Mouse (Mus musculus): ENCODE data around the gene Ccdc138. TPM values are rescaled to one million over a fixed set of nuclear protein-coding genes. Genes with fewer than 3 reads are reported as not detected.

Gene Ccdc138
- total RNA-seq, 1 experiment = 6.6 TPM

GRCm38 (mm10) chr10:58477086-58477755 is 20.5 kb upstream of the Ccdc138 start:
- peaks cover 10% of the 10 kb centered on the region for H3K36me3 ChIP-seq (ENCODE audit: control insufficient read depth, insufficient read depth, low read length, poor library complexity, severe bottlenecking)
- no peaks in the 10 kb centered on the region for H3K9me3 ChIP-seq (ENCODE audit: control insufficient read depth, insufficient read depth, low read depth, low read length)
- in situ Hi-C loops (cut with MboI; ENCODE audit: low sequenced_read_pairs in 2 of 2, unreplicated experiment in 2 of 2) = loop anchor here in 1 of 2 experiments (25.0 kb wide), 1 partner anchor 965 kb away; no protein-coding TSS in a partner anchor
- no peaks in the 10 kb centered on the region for H3K4me1 ChIP-seq (ENCODE audit: control insufficient read depth in 2 of 2, insufficient read depth in 2 of 2, low read length in 2 of 2, poor library complexity in 1 of 2)
- DNase-seq (ENCODE audit: low read depth, low spot score) = no peak
- no peak overlapping the region for H3K27ac ChIP-seq (ENCODE audit: insufficient read depth, low read depth, low read length, poor library complexity, severe bottlenecking)
- H3K9ac ChIP-seq (ENCODE audit: insufficient read depth, low read depth, low read length, poor library complexity, severe bottlenecking) = no peak overlapping the region
- no peak overlapping the region for H3K4me3 ChIP-seq (ENCODE audit: insufficient read depth in 1 of 2, low read depth in 1 of 2, low read length in 2 of 2, poor library complexity in 1 of 2, severe bottlenecking in 1 of 2)
- TF ChIP-seq HCFC1 (IDR thresholded peaks at IDR 0.05; ENCODE audit: borderline replicate concordance, insufficient read depth, low read length) (no peak), ZNF384 (IDR thresholded peaks at IDR 0.05; ENCODE audit: low read depth, low read length) (no peak), ZC3H11A (IDR thresholded peaks at IDR 0.05; ENCODE audit: borderline replicate concordance, low read depth, low read length) (no peak), CHD2 (IDR thresholded peaks at IDR 0.05; ENCODE audit: low read depth, low read length) (no peak), MAFK (IDR thresholded peaks at IDR 0.05; ENCODE audit: insufficient read depth, low read depth, low read length) (no peak)

- Histone ChIP-seq H3K4me3 (ENCODE audit: insufficient read depth in 1 of 2, low read depth in 1 of 2, low read length in 2 of 2, poor library complexity in 1 of 2, severe bottlenecking in 1 of 2) (no peak overlapping the region), H3K4me1 (ENCODE audit: control insufficient read depth in 2 of 2, insufficient read depth in 2 of 2, low read length in 2 of 2, poor library complexity in 1 of 2) (no peaks in the 10 kb centered on the region), H3K27ac (ENCODE audit: insufficient read depth, low read depth, low read length, poor library complexity, severe bottlenecking) (no peak overlapping the region), H3K9ac (ENCODE audit: insufficient read depth, low read depth, low read length, poor library complexity, severe bottlenecking) (no peak overlapping the region), H3K36me3 (ENCODE audit: control insufficient read depth, insufficient read depth, low read length, poor library complexity, severe bottlenecking) (peaks cover 10% of the 10 kb centered on the region), H3K9me3 (ENCODE audit: control insufficient read depth, insufficient read depth, low read depth, low read length) (no peaks in the 10 kb centered on the region)
- in situ Hi-C loops (cut with MboI; ENCODE audit: low sequenced_read_pairs in 2 of 2, unreplicated experiment in 2 of 2) = loop anchor here in 1 of 2 experiments (25.0 kb wide), 1 partner anchor 966 kb away; no protein-coding TSS in a partner anchor
- no peak for DNase-seq (ENCODE audit: low read depth, low spot score)
- TF ChIP-seq MAFK (IDR thresholded peaks at IDR 0.05; ENCODE audit: insufficient read depth, low read depth, low read length) = no peak
- no peak for TF ChIP-seq HCFC1 (IDR thresholded peaks at IDR 0.05; ENCODE audit: borderline replicate concordance, insufficient read depth, low read length)
- no peak for TF ChIP-seq CHD2 (IDR thresholded peaks at IDR 0.05; ENCODE audit: low read depth, low read length)
- no peak for TF ChIP-seq ZC3H11A (IDR thresholded peaks at IDR 0.05; ENCODE audit: borderline replicate concordance, low read depth, low read length)
- no peak for TF ChIP-seq ZNF384 (IDR thresholded peaks at IDR 0.05; ENCODE audit: low read depth, low read length)
These were observed 19.6 kb upstream of the Ccdc138 start for GRCm38 (mm10) chr10:58478071-58478578.

- peaks cover 12% of the 10 kb centered on the region for H3K36me3 ChIP-seq (ENCODE audit: control insufficient read depth, insufficient read depth, low read length, poor library complexity, severe bottlenecking)
- H3K4me1 ChIP-seq (ENCODE audit: control insufficient read depth in 2 of 2, insufficient read depth in 2 of 2, low read length in 2 of 2, poor library complexity in 1 of 2) = no peaks in the 10 kb centered on the region
- TF ChIP-seq HCFC1 (IDR thresholded peaks at IDR 0.05; ENCODE audit: borderline replicate concordance, insufficient read depth, low read length) = no peak
- TF ChIP-seq ZNF384 (IDR thresholded peaks at IDR 0.05; ENCODE audit: low read depth, low read length) = no peak
- no peak for TF ChIP-seq MAFK (IDR thresholded peaks at IDR 0.05; ENCODE audit: insufficient read depth, low read depth, low read length)
- H3K27ac ChIP-seq (ENCODE audit: insufficient read depth, low read depth, low read length, poor library complexity, severe bottlenecking) = no peak overlapping the region
- H3K4me3 ChIP-seq (ENCODE audit: insufficient read depth in 1 of 2, low read depth in 1 of 2, low read length in 2 of 2, poor library complexity in 1 of 2, severe bottlenecking in 1 of 2) = no peak overlapping the region
- no peak overlapping the region for H3K9ac ChIP-seq (ENCODE audit: insufficient read depth, low read depth, low read length, poor library complexity, severe bottlenecking)
- DNase-seq (ENCODE audit: low read depth, low spot score) = no peak
- in situ Hi-C loops (cut with MboI; ENCODE audit: low sequenced_read_pairs in 2 of 2, unreplicated experiment in 2 of 2) = loop anchor here in 1 of 2 experiments (25.0 kb wide), 1 partner anchor 968 kb away; no protein-coding TSS in a partner anchor
- no peaks in the 10 kb centered on the region for H3K9me3 ChIP-seq (ENCODE audit: control insufficient read depth, insufficient read depth, low read depth, low read length)
These were observed 17.7 kb upstream of the Ccdc138 start for GRCm38 (mm10) chr10:58479954-58480490.

- H3K36me3 ChIP-seq (ENCODE audit: control insufficient read depth, insufficient read depth, low read length, poor library complexity, severe bottlenecking) = peaks cover 12% of the 10 kb centered on the region
- in situ Hi-C loops (cut with MboI; ENCODE audit: low sequenced_read_pairs in 2 of 2, unreplicated experiment in 2 of 2) = loop anchor here in 1 of 2 experiments (25.0 kb wide), 1 partner anchor 979 kb away; no protein-coding TSS in a partner anchor
- H3K4me1 ChIP-seq (ENCODE audit: control insufficient read depth in 2 of 2, insufficient read depth in 2 of 2, low read length in 2 of 2, poor library complexity in 1 of 2) = no peaks in the 10 kb centered on the region
- H3K9me3 ChIP-seq (ENCODE audit: control insufficient read depth, insufficient read depth, low read depth, low read length) = no peaks in the 10 kb centered on the region
- no peak overlapping the region for H3K9ac ChIP-seq (ENCODE audit: insufficient read depth, low read depth, low read length, poor library complexity, severe bottlenecking)
- H3K4me3 ChIP-seq (ENCODE audit: insufficient read depth in 1 of 2, low read depth in 1 of 2, low read length in 2 of 2, poor library complexity in 1 of 2, severe bottlenecking in 1 of 2) = no peak overlapping the region
- H3K27ac ChIP-seq (ENCODE audit: insufficient read depth, low read depth, low read length, poor library complexity, severe bottlenecking) = no peak overlapping the region
- no peak for DNase-seq (ENCODE audit: low read depth, low spot score)
- TF ChIP-seq ZC3H11A (IDR thresholded peaks at IDR 0.05; ENCODE audit: borderline replicate concordance, low read depth, low read length) = no peak
- TF ChIP-seq ZNF384 (IDR thresholded peaks at IDR 0.05; ENCODE audit: low read depth, low read length) = no peak
- no peak for TF ChIP-seq MAFK (IDR thresholded peaks at IDR 0.05; ENCODE audit: insufficient read depth, low read depth, low read length)
- no peak for TF ChIP-seq HCFC1 (IDR thresholded peaks at IDR 0.05; ENCODE audit: borderline replicate concordance, insufficient read depth, low read length)
- TF ChIP-seq CHD2 (IDR thresholded peaks at IDR 0.05; ENCODE audit: low read depth, low read length) = no peak
These were observed 6.7 kb upstream of the Ccdc138 start for GRCm38 (mm10) chr10:58491031-58491430.
